Mouse (Mus musculus) heart, embryonic 14.5 days (tissue): Measurements from ENCODE around the gene Vpreb3. TPM values are rescaled to one million over a fixed set of nuclear protein-coding genes. Genes with fewer than 3 reads are reported as not detected.

ENCODE experiments used
- ATAC-seq: fragments of 200-750 bp; cut with Nextera tagmentation; 2 replicates; pipeline ENCODE4 v1.8.0; 2017; ENCODE audit warnings: low read depth, moderate TSS enrichment; ENCODE audit not compliant: insufficient number of reproducible peaks, insufficient read depth, low FRiP score
- H3K27ac ChIP-seq, 2 experiments: fragments of 200-500 bp in 1 of 2; fragments of 300-500 bp in 1 of 2; sonication (generic) in 1 of 2; replicated peaks in 1 of 2; 2 replicates each; pipeline ENCODE4 v1.5.1; 2012 to 2014; ENCODE audit warnings: low read depth in 2 of 2, low read length in 2 of 2, control low read depth in 1 of 2, mild to moderate bottlenecking in 1 of 2, mixed read lengths in 1 of 2; ENCODE audit not compliant: control insufficient read depth in 1 of 2, insufficient read depth in 1 of 2
- H3K27me3 ChIP-seq: fragments of 300-500 bp; sonication (generic); 2 replicates; pipeline ENCODE4 v1.6.1; 2014; ENCODE audit warnings: mild to moderate bottlenecking, low read length, control low read depth; ENCODE audit not compliant: control insufficient read depth, insufficient read depth
- H3K36me3 ChIP-seq: fragments of 300-500 bp; sonication (generic); 2 replicates; pipeline ENCODE4 v1.6.1; 2014; ENCODE audit warnings: mild to moderate bottlenecking, control low read depth, low read length, mixed read lengths; ENCODE audit not compliant: control insufficient read depth, insufficient read depth
- H3K4me1 ChIP-seq, 2 experiments: fragments of 200-500 bp in 1 of 2; fragments of 300-500 bp in 1 of 2; sonication (generic) in 1 of 2; 2 replicates each; pipeline ENCODE4 v1.6.1; 2012 to 2014; ENCODE audit warnings: low read length in 2 of 2, control low read depth in 1 of 2, mixed read lengths in 1 of 2; ENCODE audit not compliant: control insufficient read depth in 2 of 2, insufficient read depth in 2 of 2
- H3K4me2 ChIP-seq: fragments of 300-500 bp; sonication (generic); 2 replicates; pipeline ENCODE4 v1.6.1; 2014; ENCODE audit warnings: mild to moderate bottlenecking, low read length
- H3K4me3 ChIP-seq, 2 experiments: fragments of 200-500 bp in 1 of 2; fragments of 300-500 bp in 1 of 2; sonication (generic) in 1 of 2; 2 replicates each; pipeline ENCODE4 v1.5.1; 2012 to 2014; ENCODE audit warnings: low read length in 2 of 2, mild to moderate bottlenecking in 2 of 2, control low read depth in 1 of 2, low read depth in 1 of 2, moderate library complexity in 1 of 2; ENCODE audit not compliant: control insufficient read depth in 1 of 2, insufficient read depth in 1 of 2
- H3K9ac ChIP-seq: fragments of 300-500 bp; sonication (generic); 2 replicates; pipeline ENCODE4 v1.6.1; 2014; ENCODE audit warnings: mild to moderate bottlenecking, low read length
- H3K9me3 ChIP-seq: fragments of 300-500 bp; sonication (generic); 2 replicates; pipeline ENCODE4 v1.6.1; 2016; ENCODE audit warnings: low read length, control low read depth; ENCODE audit not compliant: control insufficient read depth
- WGBS: fragments of 180-500 bp; shearing (Covaris S2); extraction: QIAGEN DNeasy Blood & Tissue Kit; methylation state at CpG from one replicate; pipeline ENCODE4 v1.1.7; 2014; 5-methylcytosine and 5-hydroxymethylcytosine counted together
- polyA plus RNA-seq: library from polyadenylated mRNA; unstranded; fragments of >200 nt; fragmentation: Nextera tagmentation; extraction: Ambion mirVana; gene quantifications from 2 replicates; pipeline ENCODE4 v1.2.1, GENCODE M21; 2014

The Vpreb3 gene
- polyA plus RNA-seq, 1 experiment from 2014 or later, result 0.46 TPM

- peaks cover 31 to 34% of the 10 kb centered on the region in 2 experiments for H3K4me1 ChIP-seq
- H3K36me3 ChIP-seq, result no peaks in the 10 kb centered on the region; the same call in 1 of the 2 replicates
- peak within 1 kb of the TSS; percentile 77 for H3K9ac ChIP-seq
- peak within 1 kb of the TSS; percentile 56 to 81 for H3K4me3 ChIP-seq
- no peaks in the 10 kb centered on the region for H3K9me3 ChIP-seq
- 48% methylated on average over 6 of the region's 6 CpGs for WGBS
- no peak for ATAC-seq
- H3K27ac ChIP-seq, result peak within 1 kb of the TSS; percentile 43 to 51; a peak in 3 of 4 replicates
- peaks cover 11% of the 10 kb centered on the region for H3K27me3 ChIP-seq
- peak within 1 kb of the TSS; percentile 81 for H3K4me2 ChIP-seq
Measured at GRCm38 (mm10) chr10:75932891-75933290, 10.0 kb upstream of the Vpreb3 start, which contains the start of gene Chchd10. TSS of gene Chchd10 (plus strand) at chr10:75933130.

DNA sequence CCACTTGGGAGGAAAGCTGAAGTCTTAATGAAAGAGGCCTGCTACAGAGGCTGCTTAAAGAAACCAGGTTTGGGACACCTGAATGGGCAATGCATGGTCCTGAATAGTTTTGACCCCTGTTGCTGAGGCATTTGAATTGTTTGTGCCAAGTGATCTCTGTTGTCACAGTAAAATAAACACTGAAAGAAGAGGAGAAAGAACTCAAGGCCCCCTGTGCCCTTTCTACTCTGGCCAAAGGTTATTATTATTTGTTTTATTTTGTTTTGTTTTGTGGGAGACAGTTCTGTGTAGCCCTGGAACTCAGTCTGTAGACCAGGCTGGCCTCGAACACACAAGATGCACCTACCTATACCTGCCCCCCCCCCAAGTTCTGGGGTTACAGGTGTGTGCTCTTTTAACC is 7.9 kb upstream of the Vpreb3 start:
- WGBS, result 76% methylated on average over 1 of the region's 1 CpGs
- H3K9ac ChIP-seq, result no peak overlapping the region
- H3K27me3 ChIP-seq, result peaks cover 8% of the 10 kb centered on the region
- peak overlapping the region in 1 of 2 experiments; percentile 72; a peak in 1 of 4 replicates for H3K4me3 ChIP-seq
- H3K4me1 ChIP-seq, result peaks cover 28 to 34% of the 10 kb centered on the region in 2 experiments
- peak overlapping the region in 1 of 2 experiments; percentile 89; a peak in 1 of 4 replicates for H3K27ac ChIP-seq
- H3K36me3 ChIP-seq, result peaks cover 12% of the 10 kb centered on the region; the same call in 1 of the 2 replicates
- ATAC-seq, result no peak
- peak overlapping the region; percentile 62 for H3K4me2 ChIP-seq
- H3K9me3 ChIP-seq, result no peaks in the 10 kb centered on the region

DNA sequence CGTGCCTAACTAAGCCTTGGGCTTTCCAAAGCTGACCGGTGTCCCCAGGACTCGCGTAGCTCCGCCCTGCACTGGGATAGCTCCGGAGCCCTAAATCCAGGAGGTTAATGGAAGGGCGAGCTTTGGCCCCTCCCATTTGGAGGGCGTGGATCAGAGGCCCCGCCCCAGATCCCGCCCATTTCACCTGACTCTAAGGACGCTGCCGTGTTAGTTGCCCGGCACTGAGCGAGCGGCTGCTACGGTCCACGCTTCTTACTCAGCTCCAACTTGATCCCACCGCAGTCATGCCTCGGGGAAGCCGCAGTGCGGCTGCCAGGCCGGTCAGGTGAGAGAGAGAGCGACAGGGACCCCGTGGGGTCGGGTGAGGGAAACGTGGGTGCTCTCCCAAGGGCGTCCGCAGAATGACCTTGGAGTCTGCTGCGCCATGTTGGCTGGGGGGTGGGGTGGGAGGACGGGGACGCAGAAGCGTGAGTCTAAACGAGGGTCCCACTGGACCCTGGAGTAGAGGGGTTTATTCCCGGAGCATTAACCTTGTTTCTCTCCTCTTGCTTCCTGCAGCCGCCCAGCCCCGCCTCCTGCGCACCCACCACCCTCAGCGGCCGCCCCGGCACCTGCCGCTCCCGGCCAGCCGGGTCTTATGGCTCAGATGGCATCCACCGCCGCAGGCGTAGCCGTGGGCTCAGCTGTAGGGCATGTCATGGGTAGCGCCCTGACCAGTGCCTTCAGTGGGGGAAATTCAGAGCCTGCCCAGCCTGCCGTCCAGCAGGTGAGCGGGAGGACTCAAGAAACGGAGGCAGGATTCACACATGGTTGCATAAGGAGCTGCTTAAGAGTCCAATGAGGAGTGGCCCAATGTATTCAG is 6.9 kb upstream of the Vpreb3 start, which contains the start of gene Mmp11:
TSS of gene Mmp11 (minus strand) at position 817 of the 862 bp plus-strand sequence.
- Histone ChIP-seq H3K36me3 (peaks cover 12% of the 10 kb centered on the region; the same call in 1 of the 2 replicates), H3K4me1 (peaks cover 20 to 27% of the 10 kb centered on the region in 2 experiments), H3K9ac (peak within 1 kb of the TSS; percentile 92), H3K27ac (peak within 1 kb of the TSS; percentile 88 to 89), H3K27me3 (peaks cover 8% of the 10 kb centered on the region; the same call in 1 of the 2 replicates), H3K9me3 (no peaks in the 10 kb centered on the region), H3K4me3 (peak within 1 kb of the TSS; percentile 72 to 77), H3K4me2 (peak within 1 kb of the TSS; percentile 62)
- peak; percentile 78 for ATAC-seq
- 2% methylated on average over 51 of the region's 51 CpGs for WGBS

- H3K4me1 ChIP-seq, result peaks cover 11 to 18% of the 10 kb centered on the region in 2 experiments
- H3K4me3 ChIP-seq, result peak overlapping the region; percentile 40 to 72
- no peak overlapping the region for H3K27ac ChIP-seq
- no peaks in the 10 kb centered on the region for H3K27me3 ChIP-seq
- H3K36me3 ChIP-seq, result peaks cover 12% of the 10 kb centered on the region; the same call in 1 of the 2 replicates
- WGBS, result 30% methylated on average over 18 of the region's 18 CpGs
- H3K4me2 ChIP-seq, result peak overlapping the region; percentile 62
- peak overlapping the region; percentile 92 for H3K9ac ChIP-seq
- ATAC-seq, result no peak
- H3K9me3 ChIP-seq, result no peaks in the 10 kb centered on the region
Measured at GRCm38 (mm10) chr10:75936909-75937667, 5.8 kb upstream of the Vpreb3 start.

DNA sequence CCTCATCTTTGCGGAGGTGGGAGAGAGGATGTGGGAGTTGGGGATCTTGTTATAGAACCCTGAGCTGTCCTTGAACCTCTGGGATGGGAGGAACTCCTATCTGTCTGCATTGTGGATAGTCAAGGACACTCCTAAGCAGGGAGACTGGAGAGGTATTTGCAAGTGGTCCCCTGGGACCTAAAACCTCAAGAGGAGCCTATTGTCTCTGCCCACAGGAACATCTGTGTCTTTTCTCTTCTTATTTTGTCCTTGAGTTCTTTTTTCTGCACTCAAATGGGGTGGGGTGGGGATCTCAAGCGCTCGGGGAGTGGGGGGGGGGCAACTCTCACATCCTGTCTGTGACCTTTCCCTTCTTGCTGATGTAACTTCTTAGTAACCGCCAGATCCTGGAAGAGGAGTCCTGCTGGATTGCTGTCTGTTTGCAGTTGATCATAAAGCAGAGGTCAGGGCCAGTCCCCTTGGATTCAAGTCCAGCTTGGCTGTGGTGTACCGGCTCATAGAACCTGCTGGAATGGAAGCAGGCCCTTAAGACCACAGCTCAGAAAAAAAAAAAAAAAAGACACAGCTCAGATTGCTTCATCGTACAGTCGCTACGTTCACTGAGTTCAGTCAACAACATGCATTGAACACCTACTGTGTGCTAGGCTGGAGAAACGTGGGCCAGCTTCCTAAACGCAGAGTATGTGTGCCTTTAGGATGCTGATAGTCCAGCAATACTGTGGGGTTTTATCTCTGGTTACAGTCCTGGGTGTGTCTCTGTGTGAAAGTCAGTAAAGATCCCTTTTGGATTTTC is 4.8 kb upstream of the Vpreb3 start:
- Histone ChIP-seq H3K4me2 (peak overlapping the region; percentile 62), H3K27me3 (no peaks in the 10 kb centered on the region), H3K36me3 (peaks cover 12% of the 10 kb centered on the region; the same call in 1 of the 2 replicates), H3K4me3 (peak overlapping the region in 1 of 2 experiments; percentile 72; a peak in 2 of 4 replicates), H3K9me3 (no peaks in the 10 kb centered on the region), H3K4me1 (peaks cover 4 to 12% of the 10 kb centered on the region in 2 experiments; a peak in 3 of 4 replicates), H3K9ac (peak overlapping the region; percentile 92), H3K27ac (no peak overlapping the region)
- WGBS, result 52% methylated on average over 10 of the region's 10 CpGs
- ATAC-seq, result no peak

DNA sequence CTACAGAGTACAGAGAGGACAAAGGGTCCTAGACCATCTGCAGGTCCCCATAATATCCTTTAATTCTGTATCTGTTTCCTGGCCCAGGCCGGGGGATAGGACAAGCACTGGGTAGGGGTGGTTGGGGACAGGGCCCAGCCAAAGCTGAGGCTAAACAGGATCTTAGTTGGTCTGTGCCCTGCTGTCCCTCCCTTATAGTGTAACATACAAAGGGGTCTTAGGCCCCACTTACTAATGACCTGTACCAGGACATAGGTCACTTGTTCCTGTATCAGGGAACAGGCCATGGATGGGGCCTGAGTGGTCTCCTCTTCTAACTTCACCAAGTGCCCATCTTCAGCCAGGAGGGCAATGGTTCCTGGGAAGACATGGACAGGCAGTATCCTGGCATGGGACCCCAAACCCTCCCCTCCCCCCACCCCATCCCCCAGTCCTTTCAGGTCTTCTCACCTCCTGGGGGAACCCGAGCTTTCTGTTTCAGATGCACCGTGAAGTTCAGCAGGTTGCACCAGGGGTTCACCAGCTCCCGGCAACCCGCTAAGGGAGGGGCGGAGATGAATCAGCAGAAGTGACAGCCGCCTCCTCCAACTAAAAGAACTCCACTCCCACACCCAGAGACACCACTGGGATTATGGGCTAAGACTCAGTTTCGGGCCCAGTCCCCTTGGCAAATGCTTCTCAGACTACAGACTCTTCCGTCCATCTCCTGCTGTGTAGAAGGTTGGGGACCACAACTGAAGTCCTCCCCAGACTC is 3.2 kb upstream of the Vpreb3 start:
- Histone ChIP-seq H3K27me3 (no peaks in the 10 kb centered on the region), H3K4me1 (peaks cover 9% of the 10 kb centered on the region in 2 experiments; a peak in 3 of 4 replicates), H3K4me2 (no peak overlapping the region), H3K4me3 (no peak overlapping the region), H3K9me3 (no peaks in the 10 kb centered on the region), H3K9ac (no peak overlapping the region), H3K36me3 (peaks cover 12% of the 10 kb centered on the region; the same call in 1 of the 2 replicates), H3K27ac (no peak overlapping the region)
- 53% methylated on average over 9 of the region's 9 CpGs for WGBS
- no peak for ATAC-seq
